Mouse (Mus musculus) C2C12 (cell line): ENCODE measurements around the gene Bahd1.

Source experiments
- CEBPB ChIP-seq: IDR thresholded peaks from one replicate; pipeline ENCODE4 v1.6.1; 2011; ENCODE audit warnings: low read depth, mild to moderate bottlenecking, control low read depth, moderate library complexity
- CTCF ChIP-seq: IDR thresholded peaks from one replicate; pipeline ENCODE4 v1.5.1; 2011; ENCODE audit not compliant: control insufficient read depth, insufficient read depth, insufficient read length
- FOSL1 ChIP-seq: IDR thresholded peaks from one replicate; pipeline ENCODE4 v1.8.0; 2011; ENCODE audit warnings: mild to moderate bottlenecking, low read length; ENCODE audit not compliant: poor library complexity, insufficient read depth, severe bottlenecking
- MAX ChIP-seq: IDR thresholded peaks from one replicate; pipeline ENCODE4 v1.6.1; 2011; ENCODE audit warnings: mild to moderate bottlenecking, control low read depth
- MYOD1 ChIP-seq: IDR thresholded peaks from one replicate; pipeline ENCODE4 v1.6.1; 2011; ENCODE audit warnings: low read depth; ENCODE audit not compliant: control insufficient read depth, insufficient read length
- MYOG ChIP-seq: IDR thresholded peaks from one replicate; pipeline ENCODE4 v1.6.1; 2011; ENCODE audit not compliant: control insufficient read depth, insufficient read length; ENCODE audit errors: extremely low read depth
- USF1 ChIP-seq: IDR thresholded peaks from one replicate; pipeline ENCODE4 v1.6.1; 2011; ENCODE audit warnings: low read depth, mild to moderate bottlenecking, control low read depth, moderate library complexity

GRCm38 (mm10) chr2:118959644-118960043 lies 59.5 kb downstream of the Bahd1 start:
- TF ChIP-seq CEBPB: no peak
- TF ChIP-seq MYOD1: no peak
- TF ChIP-seq CTCF: no peak
- no peak for TF ChIP-seq MAX
- no peak for TF ChIP-seq USF1
- no peak for TF ChIP-seq MYOG
- TF ChIP-seq FOSL1: no peak
